Mouse (Mus musculus): ENCODE data around the gene Slc16a10.

Gene Slc16a10

GRCm38 (mm10) chr10:40069270-40069669 lies 72.8 kb downstream of the Slc16a10 start:
- no peak for DNase-seq (ENCODE audit: low read depth, low spot score)

- DNase-seq (ENCODE audit: low read depth, low spot score) = no peak
These were observed 73.5 kb downstream of the Slc16a10 start for GRCm38 (mm10) chr10:40068595-40068994.

GRCm38 (mm10) chr10:40067529-40067928 lies 74.5 kb downstream of the Slc16a10 start:
- no peak for DNase-seq (ENCODE audit: low read depth, low spot score)

GRCm38 (mm10) chr10:40067071-40067470 lies 75.0 kb downstream of the Slc16a10 start:
- DNase-seq (ENCODE audit: low read depth, low spot score) = no peak

GRCm38 (mm10) chr10:40065357-40065756 lies 76.7 kb downstream of the Slc16a10 start:
- no peak for DNase-seq (ENCODE audit: low read depth, low spot score)

GRCm38 (mm10) chr10:40063291-40063890 lies 78.7 kb downstream of the Slc16a10 start:
- no peak for DNase-seq (ENCODE audit: low read depth, low spot score)

- DNase-seq (ENCODE audit: low read depth, low spot score) = no peak
These were observed 79.2 kb downstream of the Slc16a10 start for GRCm38 (mm10) chr10:40062812-40063211.

GRCm38 (mm10) chr10:40061926-40062325 lies 80.1 kb downstream of the Slc16a10 start:
- DNase-seq (ENCODE audit: low read depth, low spot score) = no peak

GRCm38 (mm10) chr10:40058786-40059120 lies 83.3 kb downstream of the Slc16a10 start:
- no peak for DNase-seq (ENCODE audit: low read depth, low spot score)

- no peak for DNase-seq (ENCODE audit: low read depth, low spot score)
These were observed 83.8 kb downstream of the Slc16a10 start for GRCm38 (mm10) chr10:40058062-40058785.

GRCm38 (mm10) chr10:40057615-40058014 lies 84.4 kb downstream of the Slc16a10 start:
- DNase-seq (ENCODE audit: low read depth, low spot score) = no peak

GRCm38 (mm10) chr10:40054455-40054854 lies 87.6 kb downstream of the Slc16a10 start:
- DNase-seq (ENCODE audit: low read depth, low spot score) = no peak

GRCm38 (mm10) chr10:40053896-40054295 lies 88.2 kb downstream of the Slc16a10 start:
- no peak for DNase-seq (ENCODE audit: low read depth, low spot score)

- peak; percentile 13 for DNase-seq (ENCODE audit: low read depth, low spot score)
These were observed 88.7 kb downstream of the Slc16a10 start for GRCm38 (mm10) chr10:40053257-40053895.

- DNase-seq (ENCODE audit: low read depth, low spot score) = no peak
These were observed 90.1 kb downstream of the Slc16a10 start for GRCm38 (mm10) chr10:40051997-40052396.

- DNase-seq (ENCODE audit: low read depth, low spot score) = no peak
These were observed 91.3 kb downstream of the Slc16a10 start for GRCm38 (mm10) chr10:40050763-40051162.

- DNase-seq (ENCODE audit: low read depth, low spot score) = no peak
These were observed 100.7 kb downstream of the Slc16a10 start for GRCm38 (mm10) chr10:40041339-40041738.

GRCm38 (mm10) chr10:40036686-40037560 lies 105.1 kb downstream of the Slc16a10 start:
- no peak for DNase-seq (ENCODE audit: low read depth, low spot score)

GRCm38 (mm10) chr10:40034956-40035355 lies 107.1 kb downstream of the Slc16a10 start:
- no peak for DNase-seq (ENCODE audit: low read depth, low spot score)

GRCm38 (mm10) chr10:40032897-40033296 lies 109.2 kb downstream of the Slc16a10 start:
- DNase-seq (ENCODE audit: low read depth, low spot score) = no peak

- DNase-seq (ENCODE audit: low read depth, low spot score) = no peak
These were observed 111.3 kb downstream of the Slc16a10 start for GRCm38 (mm10) chr10:40030716-40031115.

- no peak for DNase-seq (ENCODE audit: low read depth, low spot score)
These were observed 112.4 kb downstream of the Slc16a10 start for GRCm38 (mm10) chr10:40029610-40030009.
